Mouse (Mus musculus) midbrain, embryonic 14.5 days (tissue): Measurements from ENCODE around the gene 1500009L16Rik. TPM values are rescaled to one million over a fixed set of nuclear protein-coding genes. Genes with fewer than 3 reads are reported as not detected.
A peak's percentile ranks its signal among the peaks of the same experiment; 100 is the strongest.

Source experiments
- ATAC-seq: fragments of 200-750 bp; cut with Nextera tagmentation; 2 replicates; pipeline ENCODE4 v1.8.0; 2017; ENCODE audit warnings: moderate number of reproducible peaks, moderate library complexity; ENCODE audit not compliant: low FRiP score, low TSS enrichment
- DNase-seq: peaks from one replicate; pipeline ENCODE4 v3.0.0-alpha.2; 2015
- H3K27ac ChIP-seq: fragments of 300-500 bp; sonication (generic); replicated peaks from 2 replicates; pipeline ENCODE4 v1.5.1; 2014; ENCODE audit warnings: mild to moderate bottlenecking, low read depth, low read length, moderate library complexity
- H3K27me3 ChIP-seq: fragments of 300-500 bp; sonication (generic); 2 replicates; pipeline ENCODE4 v1.6.1; 2014; ENCODE audit warnings: low read length, control low read depth, mixed read lengths; ENCODE audit not compliant: control insufficient read depth, insufficient read depth
- H3K36me3 ChIP-seq: fragments of 300-500 bp; sonication (generic); 2 replicates; pipeline ENCODE4 v1.6.1; 2014; ENCODE audit warnings: low read length, control low read depth; ENCODE audit not compliant: control insufficient read depth, insufficient read depth
- H3K4me1 ChIP-seq: fragments of 300-500 bp; sonication (generic); 2 replicates; pipeline ENCODE4 v1.6.1; 2014; ENCODE audit warnings: mild to moderate bottlenecking, antibody characterized with exemption, low read length, control low read depth; ENCODE audit not compliant: control insufficient read depth, insufficient read depth
- H3K4me2 ChIP-seq: fragments of 300-500 bp; sonication (generic); 2 replicates; pipeline ENCODE4 v1.6.1; 2014; ENCODE audit warnings: mild to moderate bottlenecking, low read length, moderate library complexity
- H3K4me3 ChIP-seq: fragments of 300-500 bp; sonication (generic); replicated peaks from 2 replicates; pipeline ENCODE4 v1.5.1; 2014; ENCODE audit warnings: low read depth, low read length
- H3K9ac ChIP-seq: fragments of 300-500 bp; sonication (generic); replicated peaks from 2 replicates; pipeline ENCODE4 v1.6.1; 2014; ENCODE audit warnings: mild to moderate bottlenecking, low read length, moderate library complexity
- H3K9me3 ChIP-seq: fragments of 300-500 bp; sonication (generic); 2 replicates; pipeline ENCODE4 v1.6.1; 2016; ENCODE audit warnings: low read length, control low read depth, mixed read lengths; ENCODE audit not compliant: control insufficient read depth
- WGBS: fragments of 180-500 bp; shearing (Covaris S2); extraction: QIAGEN DNeasy Blood & Tissue Kit; methylation state at CpG from one replicate; pipeline ENCODE4 v1.1.7; 2014; 5-methylcytosine and 5-hydroxymethylcytosine counted together
- polyA plus RNA-seq: library from polyadenylated mRNA; unstranded; fragments of >200 nt; fragmentation: Nextera tagmentation; extraction: Ambion mirVana; gene quantifications from 2 replicates; pipeline ENCODE4 v1.2.1, GENCODE M21; 2014

1500009L16Rik gene
- polyA plus RNA-seq, 1 experiment from 2014 or later, result 65.9 TPM

DNA sequence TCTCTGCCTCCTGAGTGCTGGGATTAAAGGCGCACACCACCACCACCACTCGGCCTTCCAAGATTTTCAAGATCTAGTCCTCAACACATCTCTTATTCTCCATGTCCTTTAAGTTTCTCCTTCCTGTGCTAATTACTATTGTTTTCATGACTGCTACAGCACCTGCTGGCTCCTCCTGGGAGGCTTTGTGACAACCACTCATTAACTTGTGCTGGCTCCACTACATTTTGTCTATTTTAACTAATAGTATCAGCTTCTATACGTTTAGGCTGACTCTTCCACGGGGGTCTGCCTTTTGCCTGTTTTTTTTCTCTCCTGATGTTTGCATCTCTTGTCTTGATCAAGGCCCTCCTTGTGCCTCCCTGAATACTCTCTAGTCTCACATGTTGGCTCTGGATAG, 59.2 kb downstream of the 1500009L16Rik start:
- no peaks in the 10 kb centered on the region for H3K27me3 ChIP-seq
- no peak overlapping the region for H3K4me3 ChIP-seq
- ATAC-seq, result no peak
- H3K9ac ChIP-seq, result no peak overlapping the region
- no peak overlapping the region for H3K27ac ChIP-seq
- no peak for DNase-seq
- H3K4me1 ChIP-seq, result no peaks in the 10 kb centered on the region
- 90% methylated on average over 4 of the region's 4 CpGs for WGBS
- H3K4me2 ChIP-seq, result no peak overlapping the region
- no peaks in the 10 kb centered on the region for H3K36me3 ChIP-seq
- H3K9me3 ChIP-seq, result no peaks in the 10 kb centered on the region

GRCm38 (mm10) chr10:83782371-83783120, 59.9 kb downstream of the 1500009L16Rik start:
- DNase-seq (no peak), ATAC-seq (no peak)
- no peaks in the 10 kb centered on the region for H3K36me3 ChIP-seq

GRCm38 (mm10) chr10:83785003-83785402, 62.3 kb downstream of the 1500009L16Rik start:
- peak; percentile 32 for DNase-seq
- Histone ChIP-seq H3K36me3 (no peaks in the 10 kb centered on the region), H3K4me2 (no peak overlapping the region), H3K4me3 (no peak overlapping the region), H3K27me3 (no peaks in the 10 kb centered on the region), H3K9ac (no peak overlapping the region), H3K27ac (no peak overlapping the region), H3K9me3 (no peaks in the 10 kb centered on the region), H3K4me1 (no peaks in the 10 kb centered on the region)
- no peak for ATAC-seq
- 39% methylated on average over 5 of the region's 5 CpGs for WGBS

More at GRCm38 (mm10) chr10:83782371-83783120, 59.9 kb downstream of the 1500009L16Rik start:
- Histone ChIP-seq H3K27me3 (no peaks in the 10 kb centered on the region), H3K4me2 (no peak overlapping the region), H3K27ac (no peak overlapping the region), H3K9ac (no peak overlapping the region), H3K4me3 (no peak overlapping the region), H3K4me1 (no peaks in the 10 kb centered on the region), H3K9me3 (no peaks in the 10 kb centered on the region)
- 93% methylated on average over 10 of the region's 10 CpGs for WGBS

GRCm38 (mm10) chr10:83785627-83786392, 63.1 kb downstream of the 1500009L16Rik start:
- 75% methylated on average over 3 of the region's 3 CpGs for WGBS
- no peak overlapping the region for H3K4me3 ChIP-seq
- no peak for ATAC-seq

GRCm38 (mm10) chr10:83795088-83795487, 72.4 kb downstream of the 1500009L16Rik start:
- H3K4me1 ChIP-seq, result no peaks in the 10 kb centered on the region
- no peaks in the 10 kb centered on the region for H3K27me3 ChIP-seq
- DNase-seq (no peak), ATAC-seq (no peak)
- no peak overlapping the region for H3K27ac ChIP-seq
- H3K9me3 ChIP-seq, result no peaks in the 10 kb centered on the region
- H3K4me3 ChIP-seq, result no peak overlapping the region
- H3K9ac ChIP-seq, result no peak overlapping the region
- no peaks in the 10 kb centered on the region for H3K36me3 ChIP-seq
- H3K4me2 ChIP-seq, result no peak overlapping the region

More at GRCm38 (mm10) chr10:83785627-83786392, 63.1 kb downstream of the 1500009L16Rik start:
- H3K9me3 ChIP-seq, result no peaks in the 10 kb centered on the region
- no peak overlapping the region for H3K27ac ChIP-seq
- H3K4me2 ChIP-seq, result no peak overlapping the region
- H3K9ac ChIP-seq, result no peak overlapping the region
- no peaks in the 10 kb centered on the region for H3K36me3 ChIP-seq
- no peak for DNase-seq
- H3K27me3 ChIP-seq, result no peaks in the 10 kb centered on the region
- no peaks in the 10 kb centered on the region for H3K4me1 ChIP-seq

DNA sequence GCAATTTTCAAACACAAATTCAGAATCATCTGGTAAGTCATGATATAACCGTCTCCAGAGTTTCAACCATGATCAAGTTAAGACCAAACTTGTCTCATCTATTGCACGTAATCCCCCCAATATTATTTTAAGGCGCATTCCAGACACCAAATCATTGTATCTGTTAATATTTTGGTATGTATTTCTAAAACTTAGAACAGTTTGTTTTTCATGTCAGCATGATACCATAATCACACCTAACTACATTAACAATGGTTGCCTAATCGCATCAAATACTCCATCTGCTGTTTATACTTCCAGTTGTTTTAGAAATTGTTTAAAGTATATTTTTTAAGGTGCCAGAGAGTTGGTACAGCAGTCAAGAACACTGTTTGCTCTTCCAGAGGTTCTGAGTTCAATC, 72.8 kb downstream of the 1500009L16Rik start:
- WGBS, result 94% methylated on average over 4 of the region's 4 CpGs
- no peaks in the 10 kb centered on the region for H3K36me3 ChIP-seq
- H3K4me3 ChIP-seq, result no peak overlapping the region
- no peak overlapping the region for H3K4me2 ChIP-seq
- no peaks in the 10 kb centered on the region for H3K4me1 ChIP-seq
- no peak overlapping the region for H3K9ac ChIP-seq
- H3K27ac ChIP-seq, result no peak overlapping the region
- no peaks in the 10 kb centered on the region for H3K9me3 ChIP-seq
- ATAC-seq (no peak), DNase-seq (no peak)
- H3K27me3 ChIP-seq, result no peaks in the 10 kb centered on the region

DNA sequence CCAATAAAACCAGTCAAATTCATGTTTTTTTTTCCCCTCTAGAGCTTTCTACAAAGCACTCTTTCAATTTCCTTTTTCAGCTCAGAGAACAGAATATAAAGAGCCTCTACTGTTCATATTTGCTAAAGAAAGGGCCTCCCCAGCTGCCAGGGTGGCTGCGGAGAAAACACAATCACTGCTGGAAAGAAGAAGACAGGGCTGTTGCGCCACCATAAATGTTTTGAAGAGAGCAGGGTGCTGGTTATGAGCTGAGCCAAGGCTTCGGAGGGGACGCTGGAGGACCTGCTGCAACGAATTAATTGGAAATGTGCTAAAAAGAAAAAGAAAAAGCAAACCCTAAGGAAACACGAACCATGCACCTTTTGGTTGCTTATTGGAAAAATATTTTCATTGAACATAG, 81.4 kb downstream of the 1500009L16Rik start:
- no peaks in the 10 kb centered on the region for H3K27me3 ChIP-seq
- 68% methylated on average over 6 of the region's 6 CpGs for WGBS
- no peaks in the 10 kb centered on the region for H3K36me3 ChIP-seq
- H3K4me3 ChIP-seq, result no peak overlapping the region
- peaks cover 5% of the 10 kb centered on the region; the same call in 1 of the 2 replicates for H3K4me1 ChIP-seq
- no peaks in the 10 kb centered on the region for H3K9me3 ChIP-seq
- no peak for DNase-seq
- H3K9ac ChIP-seq, result no peak overlapping the region
- no peak overlapping the region for H3K4me2 ChIP-seq
- no peak overlapping the region for H3K27ac ChIP-seq
- no peak for ATAC-seq

- WGBS, result 49% methylated on average over 11 of the region's 11 CpGs
- Histone ChIP-seq H3K9ac (no peak overlapping the region), H3K27ac (no peak overlapping the region), H3K4me2 (no peak overlapping the region), H3K4me3 (no peak overlapping the region), H3K9me3 (no peaks in the 10 kb centered on the region), H3K27me3 (no peaks in the 10 kb centered on the region), H3K4me1 (peaks cover 5% of the 10 kb centered on the region; the same call in 1 of the 2 replicates), H3K36me3 (no peaks in the 10 kb centered on the region)
- DNase-seq (peak; percentile 69), ATAC-seq (no peak)
Observed at GRCm38 (mm10) chr10:83805201-83805718, 82.6 kb downstream of the 1500009L16Rik start.
